ENCODE assay signal across 8 mouse cellular contexts in genomic region chr2:115860600-115861347, GRCm38 (mm10).
DNase-seq lines count a peak whose midpoint lies in the region; ATAC-seq and TF ChIP-seq lines count a peak whose summit lies in the region.

No protein-coding gene starts in this region.

- no peaks in the 10 kb centered on the region for H3K36me3 ChIP-seq in intestine, embryonic 16.5 days (ENCODE audit: control insufficient read depth, insufficient read depth, low read length)
- no peaks in the 10 kb centered on the region for H3K36me3 ChIP-seq in lung, postnatal 0 days (ENCODE audit: insufficient read depth, low read length)
- no peaks in the 10 kb centered on the region for H3K36me3 ChIP-seq in stomach, postnatal 0 days (ENCODE audit: control insufficient read depth, insufficient read depth, low read length)

- ATAC-seq in intestine, embryonic 16.5 days, result 0 out of 2 replicates have a peak, but pooled peaks have one; percentile 14
- ATAC-seq in lung, postnatal 0 days, result no peak
- ATAC-seq in stomach, postnatal 0 days (ENCODE audit: low FRiP score, low TSS enrichment), result no peak

- peak; percentile 39 to 67 for DNase-seq in urinary bladder, postnatal 4 days (ENCODE audit: low spot score in 2 of 2)
- no peak for DNase-seq in urinary bladder, postnatal 25 days (ENCODE audit: low spot score)
- peak; percentile 49 to 51 for DNase-seq in heart, adult 18-20 months
- DNase-seq in lung, postnatal 0 days (ENCODE audit: low spot score), result peak; percentile 34
- peak; percentile 25 for DNase-seq in stomach, postnatal 0 days (ENCODE audit: low spot score)
- no peak for DNase-seq in left cerebral cortex, adult 18-20 months (ENCODE audit: low spot score in 2 of 2)
- DNase-seq in thymus, postnatal 25 days, result no peak

- peak overlapping the region; percentile 53 for H3K9ac ChIP-seq in intestine, embryonic 16.5 days (ENCODE audit: low read depth, low read length)
- no peak overlapping the region for H3K9ac ChIP-seq in lung, postnatal 0 days (replicated peaks; ENCODE audit: low read depth)
- H3K9ac ChIP-seq in stomach, postnatal 0 days (ENCODE audit: low read length), result peak overlapping the region; percentile 43; the same call in 1 of the 2 replicates

- H3K27ac ChIP-seq in intestine, embryonic 16.5 days (ENCODE audit: low read length), result peak overlapping the region; percentile 23; the same call in 1 of the 2 replicates
- no peak overlapping the region for H3K27ac ChIP-seq in lung, postnatal 0 days (ENCODE audit: low read length)
- peak overlapping the region; percentile 53; the same call in 1 of the 2 replicates for H3K27ac ChIP-seq in stomach, postnatal 0 days (replicated peaks)

- no peaks in the 10 kb centered on the region for H3K9me3 ChIP-seq in intestine, embryonic 16.5 days (ENCODE audit: control insufficient read depth, low read length)
- no peaks in the 10 kb centered on the region for H3K9me3 ChIP-seq in lung, postnatal 0 days (ENCODE audit: low read length)
- no peaks in the 10 kb centered on the region for H3K9me3 ChIP-seq in stomach, postnatal 0 days (ENCODE audit: control insufficient read depth, low read length)

- H3K4me3 ChIP-seq in intestine, embryonic 16.5 days (ENCODE audit: low read length), result peak overlapping the region; percentile 27
- peak overlapping the region; percentile 27 for H3K4me3 ChIP-seq in lung, postnatal 0 days (ENCODE audit: low read depth, low read length)
- H3K4me3 ChIP-seq in stomach, postnatal 0 days (ENCODE audit: low read depth, low read length), result peak overlapping the region; percentile 28

- peak overlapping the region; percentile 50 for H3K4me2 ChIP-seq in intestine, embryonic 16.5 days (ENCODE audit: low read depth, low read length)
- peak overlapping the region; percentile 56 for H3K4me2 ChIP-seq in lung, postnatal 0 days (replicated peaks; ENCODE audit: low read depth, low read length)
- peak overlapping the region; percentile 55 for H3K4me2 ChIP-seq in stomach, postnatal 0 days (replicated peaks; ENCODE audit: low read depth)

- H3K4me1 ChIP-seq in intestine, embryonic 16.5 days (ENCODE audit: control insufficient read depth, insufficient read depth, low read length), result peaks cover 14% of the 10 kb centered on the region
- H3K4me1 ChIP-seq in lung, postnatal 0 days (ENCODE audit: insufficient read depth, low read depth, low read length), result no peaks in the 10 kb centered on the region
- H3K4me1 ChIP-seq in stomach, postnatal 0 days (replicated peaks; ENCODE audit: control insufficient read depth, insufficient read depth), result no peaks in the 10 kb centered on the region

- H3K27me3 ChIP-seq in intestine, embryonic 16.5 days (replicated peaks; ENCODE audit: control insufficient read depth, insufficient read depth, low read length), result peaks cover 27% of the 10 kb centered on the region
- peaks cover 17% of the 10 kb centered on the region; the same call in 1 of the 2 replicates for H3K27me3 ChIP-seq in lung, postnatal 0 days (replicated peaks; ENCODE audit: insufficient read depth, low read length)
- H3K27me3 ChIP-seq in stomach, postnatal 0 days (ENCODE audit: control insufficient read depth, insufficient read depth, low read length), result no peaks in the 10 kb centered on the region

- no peak for TF ChIP-seq EP300 in lung, postnatal 0 days (IDR thresholded peaks at IDR 0.05)
- no peak for TF ChIP-seq EP300 in stomach, postnatal 0 days (optimal IDR thresholded peaks at IDR 0.05)

- WGBS in intestine, embryonic 16.5 days, result 7% methylated on average over 25 of the region's 25 CpGs
- 8% methylated on average over 25 of the region's 25 CpGs for WGBS in lung, postnatal 0 days
- WGBS in stomach, postnatal 0 days, result 28% methylated on average over 25 of the region's 25 CpGs

- no peak for TF ChIP-seq CTCF in lung, postnatal 0 days (IDR thresholded peaks at IDR 0.05)
- no peak for TF ChIP-seq CTCF in stomach, postnatal 0 days (IDR thresholded peaks at IDR 0.05; ENCODE audit: low read depth)

Comparison
In these comparisons a context has a peak if more than half of its experiments do, and no peak if none do; other contexts are left out.
1. DNase-seq: peak in urinary bladder, postnatal 4 days (2 of 2), heart, adult 18-20 months (2 of 2), lung, postnatal 0 days (single experiment) and stomach, postnatal 0 days (single experiment); none in urinary bladder, postnatal 25 days (single experiment), left cerebral cortex, adult 18-20 months (0 of 2) and thymus, postnatal 25 days (single experiment).
2. Peak in every context shown above with its lines, with median percentiles within 50 percentile points of each other: H3K4me2 ChIP-seq and H3K4me3 ChIP-seq.